ENCODE assay signal across 15 mouse cellular contexts in genomic region chr1:23653628-23654027, GRCm38 (mm10).
"Had no signal": no experiment of that assay in that cellular context is flagged by ENCODE, and none has a peak within 500 bp of the region (broad histone marks: within the 10 kb centered on the region; RNA-seq: fewer than 3 reads in every experiment).

No protein-coding gene starts in this region.

- H3K27ac ChIP-seq: kidney, embryonic 15.5 days; left cerebral cortex, adult 2 months; limb, embryonic 15.5 days; liver, embryonic 12.5 days; midbrain, embryonic 10.5 days; neural tube, embryonic 12.5 days had no signal

- H3K27me3 ChIP-seq: kidney, embryonic 15.5 days; limb, embryonic 15.5 days; liver, embryonic 12.5 days; neural tube, embryonic 12.5 days had no signal

- DNase-seq: kidney, postnatal 14 days; lung, embryonic 14.5 days; lung, postnatal 10 days; lung, postnatal 4 days; midbrain, embryonic 14.5 days; right cerebral cortex, postnatal 4 days; spleen, adult 18-20 months; thymus, adult 18-20 months; thymus, postnatal 14 days had no signal

- H3K9me3 ChIP-seq: kidney, embryonic 15.5 days; limb, embryonic 15.5 days; liver, embryonic 12.5 days; midbrain, embryonic 10.5 days; neural tube, embryonic 12.5 days had no signal

- H3K4me2 ChIP-seq: kidney, embryonic 15.5 days; limb, embryonic 15.5 days; liver, embryonic 12.5 days; lung, embryonic 14.5 days; neural tube, embryonic 12.5 days had no signal

- ATAC-seq: liver, embryonic 12.5 days had no signal

- H3K9ac ChIP-seq: kidney, embryonic 15.5 days; limb, embryonic 15.5 days; liver, embryonic 12.5 days; lung, embryonic 14.5 days; neural tube, embryonic 12.5 days had no signal

- H3K4me3 ChIP-seq: kidney, embryonic 15.5 days; left cerebral cortex, adult 2 months; limb, embryonic 15.5 days; liver, embryonic 12.5 days; midbrain, embryonic 10.5 days; neural tube, embryonic 12.5 days had no signal

- H3K36me3 ChIP-seq: kidney, embryonic 15.5 days; limb, embryonic 15.5 days; liver, embryonic 12.5 days; midbrain, embryonic 10.5 days; neural tube, embryonic 12.5 days had no signal

- H3K4me1 ChIP-seq: kidney, embryonic 15.5 days; limb, embryonic 15.5 days; liver, embryonic 12.5 days; neural tube, embryonic 12.5 days had no signal
